Mouse (Mus musculus) liver, embryonic 14.5 days (tissue): ENCODE data around the gene Fgd2. TPM values are rescaled to one million over a fixed set of nuclear protein-coding genes. Genes with fewer than 3 reads are reported as not detected.
A peak's percentile ranks its signal among the peaks of the same experiment; 100 is the strongest.

Experiments used
- ATAC-seq: fragments of 200-750 bp; cut with Nextera tagmentation; 2 replicates; pipeline ENCODE4 v1.8.0; 2017; ENCODE audit warnings: moderate number of reproducible peaks, mild to moderate bottlenecking, moderate library complexity; ENCODE audit not compliant: insufficient read depth
- DNase-seq, 3 experiments: peaks; one replicate each; pipeline ENCODE4 v3.0.0-alpha.2; 2012 to 2013; ENCODE audit warnings: low read depth in 3 of 3, low spot score in 3 of 3
- H3K27ac ChIP-seq: fragments of 300-500 bp; sonication (generic); 2 replicates; pipeline ENCODE4 v1.5.1; 2014; ENCODE audit warnings: moderate library complexity, mild to moderate bottlenecking, control low read depth, inconsistent platforms
- H3K27me3 ChIP-seq: fragments of 300-500 bp; sonication (generic); 2 replicates; pipeline ENCODE4 v1.6.1; 2014; ENCODE audit warnings: mild to moderate bottlenecking, low read length, moderate library complexity; ENCODE audit not compliant: control insufficient read depth, insufficient read depth
- H3K36me3 ChIP-seq: fragments of 300-500 bp; sonication (generic); replicated peaks from 2 replicates; pipeline ENCODE4 v1.6.1; 2014; ENCODE audit warnings: low read depth; ENCODE audit not compliant: control insufficient read depth, insufficient read depth
- H3K4me1 ChIP-seq, 2 experiments: fragments of 200-500 bp in 1 of 2; fragments of 300-500 bp in 1 of 2; sonication (generic) in 1 of 2; replicated peaks; 2 replicates each; pipeline ENCODE4 v1.6.1; 2012 to 2014; ENCODE audit warnings: antibody characterized with exemption in 1 of 2, inconsistent platforms in 1 of 2, low read length in 1 of 2; ENCODE audit not compliant: control insufficient read depth in 2 of 2, insufficient read depth in 2 of 2
- H3K4me2 ChIP-seq: fragments of 300-500 bp; sonication (generic); 2 replicates; pipeline ENCODE4 v1.6.1; 2014; ENCODE audit warnings: low read depth, mild to moderate bottlenecking, control low read depth, moderate library complexity
- H3K4me3 ChIP-seq, 2 experiments: fragments of 200-500 bp in 1 of 2; fragments of 300-500 bp in 1 of 2; sonication (generic) in 1 of 2; 2 replicates each; pipeline ENCODE4 v1.5.1; 2012 to 2014; ENCODE audit warnings: low read depth in 2 of 2, low read length in 2 of 2, mild to moderate bottlenecking in 2 of 2, control low read depth in 1 of 2, inconsistent platforms in 1 of 2, moderate library complexity in 1 of 2; ENCODE audit not compliant: insufficient read depth in 1 of 2
- H3K9ac ChIP-seq: fragments of 300-500 bp; sonication (generic); replicated peaks from 2 replicates; pipeline ENCODE4 v1.6.1; 2014; ENCODE audit warnings: mild to moderate bottlenecking, control low read depth, moderate library complexity
- H3K9me3 ChIP-seq: fragments of 300-500 bp; sonication (generic); 2 replicates; pipeline ENCODE4 v1.6.1; 2016; ENCODE audit warnings: low read length, mixed read lengths; ENCODE audit not compliant: control insufficient read depth
- CTCF ChIP-seq: IDR thresholded peaks from 2 replicates; pipeline ENCODE4 v1.5.1; 2016; ENCODE audit warnings: antibody characterized with exemption, low read depth, control low read depth
- EP300 ChIP-seq: IDR thresholded peaks from 2 replicates; pipeline ENCODE4 v1.6.1; 2016; ENCODE audit warnings: antibody characterized with exemption, low read depth
- WGBS: fragments of 180-500 bp; shearing (Covaris S2); extraction: QIAGEN DNeasy Blood & Tissue Kit; methylation state at CpG from one replicate; pipeline ENCODE4 v1.1.7; 2014; ENCODE audit not compliant: insufficient replicate concordance; 5-methylcytosine and 5-hydroxymethylcytosine counted together
- polyA plus RNA-seq, 2 experiments: library from polyadenylated mRNA; depleted of rRNA in 1 of 2; stranded (reverse) in 1 of 2; unstranded in 1 of 2; fragments of >200 nt; fragmentation: Nextera tagmentation in 1 of 2; extraction: Ambion mirVana in 1 of 2; gene quantifications; 2 replicates each; pipeline versions ENCODE4 v1.2.1 to v1.2.3; 2012 to 2014

The Fgd2 gene
- polyA plus RNA-seq, 2 experiments = 3.8 to 8.5 TPM

GRCm38 (mm10) chr17:29355461-29355840, 5.3 kb upstream of the Fgd2 start:
- no peak for ATAC-seq
- no peak overlapping the region for H3K9ac ChIP-seq
- no peak for TF ChIP-seq CTCF
- no peak for TF ChIP-seq EP300
- H3K36me3 ChIP-seq = no peaks in the 10 kb centered on the region
- no peak overlapping the region for H3K4me2 ChIP-seq
- no peaks in the 10 kb centered on the region for H3K4me1 ChIP-seq
- 71% methylated on average over 5 of the region's 5 CpGs for WGBS
- no peaks in the 10 kb centered on the region for H3K9me3 ChIP-seq
- no peaks in the 10 kb centered on the region for H3K27me3 ChIP-seq
- H3K4me3 ChIP-seq = no peak overlapping the region
- no peak overlapping the region for H3K27ac ChIP-seq
- no peak for DNase-seq

GRCm38 (mm10) chr17:29355841-29356478, 4.8 kb upstream of the Fgd2 start:
- no peak overlapping the region for H3K9ac ChIP-seq
- H3K4me2 ChIP-seq = peak overlapping the region; percentile 41
- H3K27ac ChIP-seq = no peak overlapping the region
- TF ChIP-seq CTCF = no peak
- no peak for TF ChIP-seq EP300
- ATAC-seq (no peak; the same call in 1 of the 2 replicates), DNase-seq (no peak)
- no peaks in the 10 kb centered on the region for H3K36me3 ChIP-seq
- H3K27me3 ChIP-seq = no peaks in the 10 kb centered on the region
- no peaks in the 10 kb centered on the region for H3K9me3 ChIP-seq
- H3K4me3 ChIP-seq = no peak overlapping the region
- H3K4me1 ChIP-seq = no peaks in the 10 kb centered on the region
- 49% methylated on average over 17 of the region's 17 CpGs for WGBS

GRCm38 (mm10) chr17:29356479-29356856, 4.2 kb upstream of the Fgd2 start:
- WGBS = 22% methylated on average over 11 of the region's 11 CpGs
- H3K27ac ChIP-seq = no peak overlapping the region

GRCm38 (mm10) chr17:29356882-29357281, 3.8 kb upstream of the Fgd2 start:
- ATAC-seq = no peak
- Histone ChIP-seq H3K4me1 (no peaks in the 10 kb centered on the region), H3K36me3 (no peaks in the 10 kb centered on the region), H3K9ac (no peak overlapping the region), H3K27me3 (no peaks in the 10 kb centered on the region), H3K27ac (no peak overlapping the region), H3K4me2 (peak overlapping the region; percentile 41), H3K4me3 (0 out of 4 replicates have a peak overlapping the region, but pooled peaks of 1 of the 2 experiments have one; percentile 12), H3K9me3 (no peaks in the 10 kb centered on the region)
- no peak for DNase-seq
- 24% methylated on average over 9 of the region's 9 CpGs for WGBS
- TF ChIP-seq EP300 = no peak
- no peak for TF ChIP-seq CTCF

More at GRCm38 (mm10) chr17:29356479-29356856, 4.2 kb upstream of the Fgd2 start:
- no peak for DNase-seq
- no peak overlapping the region for H3K9ac ChIP-seq
- no peaks in the 10 kb centered on the region for H3K27me3 ChIP-seq
- H3K36me3 ChIP-seq = no peaks in the 10 kb centered on the region
- peak overlapping the region; percentile 41 for H3K4me2 ChIP-seq
- 0 out of 4 replicates have a peak overlapping the region, but pooled peaks of 1 of the 2 experiments have one; percentile 12 for H3K4me3 ChIP-seq
- H3K9me3 ChIP-seq = no peaks in the 10 kb centered on the region
- H3K4me1 ChIP-seq = no peaks in the 10 kb centered on the region
- TF ChIP-seq CTCF = no peak
- no peak for TF ChIP-seq EP300
- peak; percentile 43; the same call in 1 of the 2 replicates for ATAC-seq

GRCm38 (mm10) chr17:29358928-29359327, 1.8 kb upstream of the Fgd2 start:
- 50% methylated on average over 3 of the region's 3 CpGs for WGBS

More at GRCm38 (mm10) chr17:29358928-29359327, 1.8 kb upstream of the Fgd2 start:
- Histone ChIP-seq H3K4me3 (no peak overlapping the region), H3K27ac (no peak overlapping the region), H3K4me1 (no peaks in the 10 kb centered on the region), H3K36me3 (no peaks in the 10 kb centered on the region), H3K4me2 (no peak overlapping the region), H3K9me3 (no peaks in the 10 kb centered on the region), H3K9ac (no peak overlapping the region), H3K27me3 (no peaks in the 10 kb centered on the region)
- DNase-seq (no peak), ATAC-seq (no peak)
- TF ChIP-seq CTCF (no peak), EP300 (no peak)
